In the genomic region with DNA sequence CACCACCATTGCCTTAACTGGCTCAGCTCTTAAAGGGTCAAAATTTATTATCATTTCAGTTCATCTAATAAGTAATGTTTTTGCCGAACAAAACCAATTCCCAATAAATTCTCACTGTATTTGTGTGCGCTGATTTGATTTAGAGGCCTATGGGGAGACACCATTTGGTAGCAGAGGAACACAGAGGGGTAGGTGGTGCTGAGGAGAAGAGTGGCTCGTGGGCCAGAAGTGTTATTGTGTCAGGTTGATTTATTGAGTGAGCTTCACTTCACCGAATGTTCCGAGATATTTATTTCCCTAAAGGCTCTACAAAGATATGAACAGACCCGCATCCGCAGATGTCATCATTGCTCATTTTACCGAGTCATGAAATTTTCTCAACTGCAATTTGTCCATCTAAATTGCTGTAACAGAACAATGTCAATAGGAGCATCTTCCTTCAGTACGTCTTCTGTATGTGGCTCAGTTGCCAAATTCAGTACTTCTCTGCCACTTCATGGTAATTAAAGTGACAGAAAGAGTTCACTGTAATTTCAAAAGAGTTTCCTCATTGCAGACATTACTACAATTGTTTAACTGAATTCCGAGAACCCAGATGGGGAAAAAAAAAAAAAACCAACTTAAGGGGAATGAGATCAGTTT, we compare ENCODE assay signal across 23 mouse cellular contexts.
DNase-seq lines count a peak whose midpoint lies in the region; ATAC-seq and TF ChIP-seq lines count a peak whose summit lies in the region.
"Had no signal": no experiment of that assay in that cellular context is flagged by ENCODE, and none has a peak within 500 bp of the region (broad histone marks: within the 10 kb centered on the region; RNA-seq: fewer than 3 reads in every experiment).

No protein-coding gene starts in this region.

- WGBS in hindbrain, embryonic 11.5 days = 68% methylated on average over 10 of the region's 10 CpGs
- 45% methylated on average over 10 of the region's 10 CpGs for WGBS in hindbrain, embryonic 14.5 days
- 47% methylated on average over 10 of the region's 10 CpGs for WGBS in hindbrain, embryonic 13.5 days
- 78% methylated on average over 10 of the region's 10 CpGs for WGBS in forebrain, postnatal 0 days

- H3K27ac ChIP-seq in hindbrain, embryonic 11.5 days (ENCODE audit: low read depth, low read length) = no peak overlapping the region
- no peak overlapping the region; the same call in 1 of the 2 replicates for H3K27ac ChIP-seq in hindbrain, embryonic 14.5 days
- peak overlapping the region; percentile 35; the same call in 1 of the 2 replicates for H3K27ac ChIP-seq in hindbrain, embryonic 13.5 days
- H3K27ac ChIP-seq in forebrain, postnatal 0 days (ENCODE audit: low read depth, low read length) = no peak overlapping the region
- H3K27ac ChIP-seq: forebrain, embryonic 10.5 days; limb, embryonic 12.5 days had no signal

- no peaks in the 10 kb centered on the region for H3K4me1 ChIP-seq in hindbrain, embryonic 11.5 days (replicated peaks; ENCODE audit: control insufficient read depth, insufficient read depth, low read length)
- H3K4me1 ChIP-seq in hindbrain, embryonic 14.5 days (replicated peaks; ENCODE audit: control insufficient read depth, insufficient read depth, low read length) = peaks cover 11% of the 10 kb centered on the region
- peaks cover 24% of the 10 kb centered on the region for H3K4me1 ChIP-seq in hindbrain, embryonic 13.5 days (replicated peaks)
- H3K4me1 ChIP-seq in forebrain, postnatal 0 days (ENCODE audit: insufficient read depth) = no peaks in the 10 kb centered on the region

- H3K9ac ChIP-seq in hindbrain, embryonic 11.5 days (ENCODE audit: low read depth, low read length) = no peak overlapping the region
- H3K9ac ChIP-seq in hindbrain, embryonic 14.5 days = no peak overlapping the region
- no peak overlapping the region for H3K9ac ChIP-seq in hindbrain, embryonic 13.5 days
- H3K9ac ChIP-seq in forebrain, postnatal 0 days = no peak overlapping the region
- H3K9ac ChIP-seq: heart, embryonic 12.5 days; limb, embryonic 12.5 days; liver, postnatal 0 days had no signal

- peak; percentile 67 for ATAC-seq in hindbrain, embryonic 11.5 days (ENCODE audit: low FRiP score)
- ATAC-seq in hindbrain, embryonic 14.5 days (ENCODE audit: low FRiP score) = no peak
- peak; percentile 66; the same call in 1 of the 2 replicates for ATAC-seq in hindbrain, embryonic 13.5 days (ENCODE audit: low FRiP score)
- no peak for ATAC-seq in forebrain, postnatal 0 days
- ATAC-seq: CD4-positive, CD25-positive, alpha-beta regulatory T cell, adult 4 months; intestine, postnatal 0 days; liver, postnatal 0 days had no signal

- no peak for TF ChIP-seq CTCF in forebrain, postnatal 0 days (IDR thresholded peaks at IDR 0.05; ENCODE audit: low read depth)

- no peaks in the 10 kb centered on the region for H3K36me3 ChIP-seq in hindbrain, embryonic 11.5 days (ENCODE audit: control insufficient read depth, insufficient read depth, low read length)
- no peaks in the 10 kb centered on the region for H3K36me3 ChIP-seq in hindbrain, embryonic 14.5 days (replicated peaks; ENCODE audit: control insufficient read depth, insufficient read depth)
- H3K36me3 ChIP-seq in hindbrain, embryonic 13.5 days = no peaks in the 10 kb centered on the region
- no peaks in the 10 kb centered on the region for H3K36me3 ChIP-seq in forebrain, postnatal 0 days (ENCODE audit: insufficient read depth)
- H3K36me3 ChIP-seq: forebrain, embryonic 10.5 days; heart, embryonic 12.5 days; limb, embryonic 12.5 days had no signal

- no peak overlapping the region for H3K4me2 ChIP-seq in hindbrain, embryonic 11.5 days (replicated peaks; ENCODE audit: low read depth, low read length)
- H3K4me2 ChIP-seq in hindbrain, embryonic 14.5 days (replicated peaks) = no peak overlapping the region
- no peak overlapping the region for H3K4me2 ChIP-seq in hindbrain, embryonic 13.5 days
- no peak overlapping the region for H3K4me2 ChIP-seq in forebrain, postnatal 0 days (ENCODE audit: low read depth)
- H3K4me2 ChIP-seq: heart, embryonic 12.5 days; limb, embryonic 12.5 days; liver, embryonic 11.5 days had no signal

- DNase-seq in hindbrain, embryonic 11.5 days (ENCODE audit: low spot score) = no peak
- DNase-seq in hindbrain, embryonic 14.5 days (ENCODE audit: low spot score) = no peak
- peak; percentile 42 for DNase-seq in mesoderm, embryonic 11.5 days (ENCODE audit: low read depth, low spot score)
- peak; percentile 81 for DNase-seq in retina, postnatal 1 day
- no peak for DNase-seq in gastrocnemius, postnatal 25 days
- no peak for DNase-seq in forebrain, postnatal 0 days
- DNase-seq: adrenal gland, postnatal 25 days; cerebellum, adult 9-10 months; heart, adult 11 months; heart, postnatal 10 days; kidney, postnatal 4 days; liver, postnatal 0 days; lung, postnatal 10 days; midbrain, embryonic 14.5 days; thymus, adult 18-20 months; thymus, postnatal 4 days had no signal

- H3K4me3 ChIP-seq in hindbrain, embryonic 11.5 days (ENCODE audit: low read depth, low read length) = no peak overlapping the region
- H3K4me3 ChIP-seq in hindbrain, embryonic 14.5 days (replicated peaks; ENCODE audit: low read length) = no peak overlapping the region
- no peak overlapping the region for H3K4me3 ChIP-seq in hindbrain, embryonic 13.5 days
- no peak overlapping the region for H3K4me3 ChIP-seq in forebrain, postnatal 0 days (ENCODE audit: low read depth, low read length)
- H3K4me3 ChIP-seq: forebrain, embryonic 10.5 days; heart, embryonic 12.5 days; limb, embryonic 12.5 days had no signal

- no peaks in the 10 kb centered on the region for H3K9me3 ChIP-seq in hindbrain, embryonic 11.5 days (ENCODE audit: control insufficient read depth, low read length)
- no peaks in the 10 kb centered on the region for H3K9me3 ChIP-seq in hindbrain, embryonic 14.5 days (ENCODE audit: control insufficient read depth, low read length)
- H3K9me3 ChIP-seq in hindbrain, embryonic 13.5 days = no peaks in the 10 kb centered on the region
- H3K9me3 ChIP-seq in forebrain, postnatal 0 days (ENCODE audit: low read length) = no peaks in the 10 kb centered on the region
- H3K9me3 ChIP-seq: forebrain, embryonic 10.5 days; heart, embryonic 12.5 days; limb, embryonic 12.5 days had no signal

- no peaks in the 10 kb centered on the region for H3K27me3 ChIP-seq in hindbrain, embryonic 11.5 days (ENCODE audit: control insufficient read depth, insufficient read depth, low read length)
- H3K27me3 ChIP-seq in hindbrain, embryonic 14.5 days (ENCODE audit: control insufficient read depth, insufficient read depth, low read length) = no peaks in the 10 kb centered on the region
- no peaks in the 10 kb centered on the region for H3K27me3 ChIP-seq in hindbrain, embryonic 13.5 days
- no peaks in the 10 kb centered on the region for H3K27me3 ChIP-seq in forebrain, postnatal 0 days (ENCODE audit: insufficient read depth, low read length)
- H3K27me3 ChIP-seq: heart, embryonic 12.5 days; limb, embryonic 12.5 days had no signal

Comparison
In these comparisons a context has a peak if more than half of its experiments do, and no peak if none do; other contexts are left out.
1. ATAC-seq: peak in hindbrain, embryonic 11.5 days (single experiment) and hindbrain, embryonic 13.5 days (single experiment); none in hindbrain, embryonic 14.5 days (single experiment) and forebrain, postnatal 0 days (single experiment).
2. DNase-seq: peak in mesoderm, embryonic 11.5 days (single experiment) and retina, postnatal 1 day (single experiment); none in hindbrain, embryonic 11.5 days (single experiment), hindbrain, embryonic 14.5 days (single experiment), gastrocnemius, postnatal 25 days (single experiment) and forebrain, postnatal 0 days (single experiment).